Mouse (Mus musculus) cerebellum, adult 2 months (tissue): ENCODE measurements around the gene Olfr1222.

Source experiments
- CTCF ChIP-seq: fragments of 200-500 bp; IDR thresholded peaks from 2 replicates; pipeline ENCODE4 v1.5.1; 2011; ENCODE audit warnings: low read depth, mild to moderate bottlenecking, control low read depth, low read length, moderate library complexity, borderline replicate concordance; ENCODE audit not compliant: insufficient read depth
- POLR2A ChIP-seq: fragments of 200-500 bp; IDR thresholded peaks from 2 replicates; pipeline ENCODE4 v1.6.1; 2011; ENCODE audit warnings: low read length, control low read depth, borderline replicate concordance; ENCODE audit not compliant: insufficient read depth

- TF ChIP-seq CTCF (no peak), POLR2A (no peak)
These were observed 49.4 kb downstream of the Olfr1222 start, which contains the start of gene Olfr1219 for GRCm38 (mm10) chr2:89083413-89083812.
